In genomic region chr19:53423341-53423753, GRCm38 (mm10) we compare ENCODE assay signal across 11 mouse cellular contexts. TPM values are rescaled to one million over a fixed set of nuclear protein-coding genes. Genes with fewer than 3 reads are reported as not detected.
DNase-seq lines count a peak whose midpoint lies in the region; ATAC-seq lines count a peak whose summit lies in the region.
"Had no signal": no experiment of that assay in that cellular context is flagged by ENCODE, and none has a peak within 500 bp of the region (broad histone marks: within the 10 kb centered on the region; RNA-seq: fewer than 3 reads in every experiment).

No protein-coding gene starts in this region.

- H3K36me3 ChIP-seq in heart, embryonic 11.5 days (ENCODE audit: control insufficient read depth, insufficient read depth, low read length): no peaks in the 10 kb centered on the region
- no peaks in the 10 kb centered on the region for H3K36me3 ChIP-seq in liver, embryonic 15.5 days (replicated peaks)
- H3K36me3 ChIP-seq in forebrain, embryonic 15.5 days: no peaks in the 10 kb centered on the region
- H3K36me3 ChIP-seq: hindbrain, embryonic 15.5 days; midbrain, embryonic 13.5 days had no signal

- H3K9me3 ChIP-seq in heart, embryonic 11.5 days (replicated peaks; ENCODE audit: control insufficient read depth, low read length): no peaks in the 10 kb centered on the region
- no peaks in the 10 kb centered on the region for H3K9me3 ChIP-seq in liver, embryonic 15.5 days (replicated peaks)
- no peaks in the 10 kb centered on the region for H3K9me3 ChIP-seq in forebrain, embryonic 15.5 days
- H3K9me3 ChIP-seq: hindbrain, embryonic 15.5 days; midbrain, embryonic 13.5 days had no signal

- H3K27ac ChIP-seq in heart, embryonic 11.5 days (ENCODE audit: low read depth, low read length): no peak overlapping the region
- no peak overlapping the region for H3K27ac ChIP-seq in liver, embryonic 15.5 days (replicated peaks)
- H3K27ac ChIP-seq in forebrain, embryonic 15.5 days (replicated peaks): no peak overlapping the region
- H3K27ac ChIP-seq: hindbrain, embryonic 15.5 days; midbrain, embryonic 13.5 days had no signal

- ATAC-seq in heart, embryonic 11.5 days (replicated peaks; ENCODE audit: insufficient number of reproducible peaks, low FRiP score, low TSS enrichment): no peak
- peak; percentile 33 for ATAC-seq in activated CD4-positive, CD25-positive, alpha-beta regulatory T cell, adult 4 months
- ATAC-seq in liver, embryonic 15.5 days (ENCODE audit: insufficient read depth): no peak
- no peak for ATAC-seq in forebrain, embryonic 15.5 days (replicated peaks)
- ATAC-seq: midbrain, embryonic 13.5 days had no signal

- WGBS in heart, embryonic 11.5 days (ENCODE audit: insufficient replicate concordance): 15% methylated on average over 19 of the region's 19 CpGs
- WGBS in liver, embryonic 15.5 days (ENCODE audit: insufficient replicate concordance): 4% methylated on average over 19 of the region's 19 CpGs
- 36% methylated on average over 18 of the region's 19 CpGs for WGBS in forebrain, embryonic 15.5 days

- peaks cover 31% of the 10 kb centered on the region for H3K4me1 ChIP-seq in heart, embryonic 11.5 days (ENCODE audit: control insufficient read depth, insufficient read depth, low read length)
- peaks cover 35% of the 10 kb centered on the region for H3K4me1 ChIP-seq in liver, embryonic 15.5 days (replicated peaks)
- peaks cover 27% of the 10 kb centered on the region for H3K4me1 ChIP-seq in forebrain, embryonic 15.5 days

- 0 out of 2 replicates have a peak overlapping the region, but pooled peaks have one; percentile 22 for H3K9ac ChIP-seq in heart, embryonic 11.5 days (ENCODE audit: low read depth, low read length)
- no peak overlapping the region for H3K9ac ChIP-seq in liver, embryonic 15.5 days
- H3K9ac ChIP-seq in forebrain, embryonic 15.5 days (replicated peaks): no peak overlapping the region
- H3K9ac ChIP-seq: hindbrain, embryonic 15.5 days; midbrain, embryonic 13.5 days had no signal

- no peaks in the 10 kb centered on the region for H3K27me3 ChIP-seq in heart, embryonic 11.5 days (ENCODE audit: control insufficient read depth, insufficient read depth, low read length)
- H3K27me3 ChIP-seq in liver, embryonic 15.5 days: peaks cover 40% of the 10 kb centered on the region
- no peaks in the 10 kb centered on the region for H3K27me3 ChIP-seq in forebrain, embryonic 15.5 days
- H3K27me3 ChIP-seq: hindbrain, embryonic 15.5 days had no signal

- no peak for DNase-seq in heart, postnatal 10 days
- DNase-seq in spleen, postnatal 4 days (ENCODE audit: low spot score in 2 of 2): peak; percentile 74 to 83
- DNase-seq in right cerebral cortex, adult 18-20 months: no peak
- no peak for DNase-seq in gastrocnemius, postnatal 4 days (ENCODE audit: low spot score in 2 of 2)

- no peak overlapping the region for H3K4me3 ChIP-seq in heart, embryonic 11.5 days (ENCODE audit: low read depth, low read length)
- peak overlapping the region; percentile 4 for H3K4me3 ChIP-seq in liver, embryonic 15.5 days (replicated peaks)
- H3K4me3 ChIP-seq in forebrain, embryonic 15.5 days: no peak overlapping the region
- H3K4me3 ChIP-seq: hindbrain, embryonic 15.5 days; midbrain, embryonic 13.5 days had no signal

- peak overlapping the region; percentile 41 for H3K4me2 ChIP-seq in heart, embryonic 11.5 days
- peak overlapping the region; percentile 48 for H3K4me2 ChIP-seq in liver, embryonic 15.5 days
- no peak overlapping the region for H3K4me2 ChIP-seq in forebrain, embryonic 15.5 days (replicated peaks)
- H3K4me2 ChIP-seq: hindbrain, embryonic 15.5 days; midbrain, embryonic 13.5 days had no signal

- intact Hi-C loops in heart, postnatal 10 days (cut with DNase I): no loop called here

RNA-seq across cellular contexts. Expression of gene Smndc1, which starts 33.0 kb away (rescaled TPM):
- polyA plus RNA-seq in heart, embryonic 11.5 days (2014; fragmentation: Nextera tagmentation; extraction: Ambion mirVana): 38.4 and 40.0 TPM in 2 replicates
- 10 to 100 TPM; 37.3 to 39.5 TPM for total RNA-seq in heart, postnatal 10 days (2021)
- 10 to 100 TPM; 35.9 TPM for polyA plus RNA-seq in activated CD4-positive, CD25-positive, alpha-beta regulatory T cell, adult 4 months (2017; shearing (Covaris generic))
- 15.7 and 16.8 TPM in 2 replicates for polyA plus RNA-seq in liver, embryonic 15.5 days (2015; fragmentation: Nextera tagmentation; extraction: Ambion mirVana)
- 41.0 and 42.3 TPM in 2 replicates for polyA plus RNA-seq in forebrain, embryonic 15.5 days (2015; fragmentation: Nextera tagmentation; extraction: Ambion mirVana)
- total RNA-seq in gastrocnemius, postnatal 4 days (2021): 10 to 100 TPM; 36.6 to 42.4 TPM

RNA-seq across cellular contexts. Expression of gene Gm10197, which starts 51.8 kb away (rescaled TPM):
- 2.1 and 3.5 TPM in 2 replicates for polyA plus RNA-seq in heart, embryonic 11.5 days (2014; fragmentation: Nextera tagmentation; extraction: Ambion mirVana)
- not detected for total RNA-seq in heart, postnatal 10 days (2021)
- not detected for polyA plus RNA-seq in activated CD4-positive, CD25-positive, alpha-beta regulatory T cell, adult 4 months (2017; shearing (Covaris generic))
- not detected in 2 replicates for polyA plus RNA-seq in liver, embryonic 15.5 days (2015; fragmentation: Nextera tagmentation; extraction: Ambion mirVana)
- polyA plus RNA-seq in forebrain, embryonic 15.5 days (2015; fragmentation: Nextera tagmentation; extraction: Ambion mirVana): not detected in 2 replicates
- total RNA-seq in gastrocnemius, postnatal 4 days (2021): not detected
- polyA plus RNA-seq: C2C12; hindbrain, embryonic 15.5 days; midbrain, embryonic 13.5 days had no signal

Comparison
In these comparisons a context has a peak if more than half of its experiments do, and no peak if none do; other contexts are left out.
1. DNase-seq: peak in spleen, postnatal 4 days (2 of 2); none in heart, postnatal 10 days (0 of 2), right cerebral cortex, adult 18-20 months (single experiment) and gastrocnemius, postnatal 4 days (0 of 2).